Mouse (Mus musculus) kidney, adult 8-10 months (tissue): Measurements from ENCODE around the gene Nufip2.
"Not testable (repeated sequence)": the region's sequence is repeated elsewhere in the genome, so short reads cannot be mapped to it uniquely, and the experiment has no call there.

ENCODE experiments used
- DNase-seq, 2 experiments: peaks; one replicate each; pipeline ENCODE4 v3.0.0; 2022

Gene Nufip2

DNA sequence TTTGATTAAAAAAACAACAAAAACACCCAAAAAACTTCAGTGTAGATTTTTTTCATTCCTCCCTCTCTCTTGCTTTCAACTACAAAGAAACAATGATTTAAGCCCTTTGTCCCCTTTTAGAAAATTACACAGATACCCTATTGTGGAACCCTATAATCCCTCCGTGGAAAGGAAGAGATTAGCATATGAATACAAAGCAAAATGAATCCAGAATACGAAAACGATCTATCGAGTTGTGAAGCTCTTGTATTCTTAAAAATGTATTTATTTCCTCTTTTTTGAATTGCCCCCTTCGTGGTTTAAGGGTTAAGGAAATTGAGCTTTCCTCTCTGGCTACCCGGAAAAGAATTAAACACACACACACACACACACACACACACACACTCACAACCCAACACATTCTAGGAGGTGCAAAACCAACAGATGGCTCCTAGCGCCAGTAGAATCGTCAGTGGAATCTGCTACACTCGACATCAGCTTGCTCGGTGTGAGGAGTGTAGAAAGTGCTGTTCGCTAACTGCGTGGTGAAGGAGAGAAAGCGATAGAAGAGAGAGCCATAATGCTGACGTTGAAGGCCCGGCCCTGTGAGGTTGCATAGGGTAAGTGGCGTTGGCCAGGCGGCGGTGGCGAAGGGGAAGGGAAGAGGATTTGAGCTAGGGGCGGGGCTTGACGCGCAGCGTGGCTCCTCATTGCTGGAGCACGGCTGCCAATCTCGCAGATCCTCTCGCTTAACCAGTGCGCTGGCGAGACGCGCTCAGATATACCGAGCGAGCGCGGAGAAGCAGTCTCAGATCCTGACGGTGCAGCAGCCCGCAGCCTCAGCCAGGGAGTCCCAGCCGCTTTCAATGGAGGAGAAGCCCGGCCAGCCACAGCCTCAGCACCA, at the start of gene Nufip2:
Nufip2 (plus strand) TSS at position 773 of the 883 bp plus-strand sequence.
- DNase-seq = peak; percentile 100

DNA sequence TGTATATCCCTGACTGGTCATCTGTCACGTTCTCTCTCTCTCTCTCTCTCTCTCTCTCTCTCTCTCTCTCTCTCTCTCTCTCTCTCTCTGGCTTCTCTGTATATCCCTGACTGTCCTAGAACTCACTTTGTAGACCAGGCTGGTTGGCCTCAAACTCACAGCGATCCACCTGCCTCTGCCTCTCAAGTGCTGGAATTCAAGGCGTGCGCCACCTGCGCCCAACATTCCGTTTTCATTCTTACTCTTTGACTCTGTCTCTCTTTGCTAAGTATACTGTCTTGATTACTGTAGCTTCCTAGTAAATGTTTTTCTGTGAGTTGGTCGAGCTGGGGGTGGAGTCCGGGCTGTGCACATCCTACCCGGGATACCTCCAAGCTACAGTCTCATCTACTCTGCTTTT, 44.6 kb upstream of the Nufip2 start:
- DNase-seq = no peak

DNA sequence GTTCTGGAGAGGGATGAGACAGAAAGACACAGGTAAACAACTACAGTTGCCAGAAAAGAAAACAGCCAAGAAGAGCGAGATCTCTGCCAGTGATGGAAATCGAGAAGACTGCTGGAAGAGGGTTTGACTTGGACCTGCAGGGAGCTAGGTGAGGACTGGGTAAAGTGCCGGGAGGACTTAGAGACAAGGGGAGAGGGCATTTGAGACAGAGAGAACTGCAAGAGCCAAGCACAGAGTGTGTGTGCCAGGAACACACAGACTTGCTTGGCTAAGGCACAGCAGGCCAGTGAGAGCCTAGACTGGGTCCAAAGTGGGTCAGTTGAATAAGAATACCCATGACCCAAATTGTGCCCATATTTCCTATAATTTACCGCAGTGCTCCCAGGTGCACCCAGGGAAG, 40.5 kb upstream of the Nufip2 start:
- DNase-seq = no peak

DNA sequence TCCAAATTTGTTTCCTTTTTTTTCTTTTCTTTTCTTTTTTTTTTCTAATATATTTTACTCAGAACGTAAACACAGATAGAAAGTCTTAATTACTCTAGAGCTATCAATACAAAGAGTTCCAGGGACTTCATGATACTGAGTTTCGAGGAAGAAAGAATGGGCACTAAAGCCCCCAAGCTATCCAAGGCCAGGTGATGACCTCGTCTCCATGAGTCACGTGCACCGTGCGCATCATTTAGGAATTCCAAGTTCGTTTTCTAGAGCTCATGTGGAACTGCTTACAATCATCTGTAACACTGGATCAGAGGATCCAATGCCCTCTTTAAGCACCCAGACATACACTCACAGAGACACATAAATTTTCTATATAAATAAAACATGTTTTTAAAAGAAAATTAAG, 37.1 kb upstream of the Nufip2 start:
- DNase-seq = no peak

DNA sequence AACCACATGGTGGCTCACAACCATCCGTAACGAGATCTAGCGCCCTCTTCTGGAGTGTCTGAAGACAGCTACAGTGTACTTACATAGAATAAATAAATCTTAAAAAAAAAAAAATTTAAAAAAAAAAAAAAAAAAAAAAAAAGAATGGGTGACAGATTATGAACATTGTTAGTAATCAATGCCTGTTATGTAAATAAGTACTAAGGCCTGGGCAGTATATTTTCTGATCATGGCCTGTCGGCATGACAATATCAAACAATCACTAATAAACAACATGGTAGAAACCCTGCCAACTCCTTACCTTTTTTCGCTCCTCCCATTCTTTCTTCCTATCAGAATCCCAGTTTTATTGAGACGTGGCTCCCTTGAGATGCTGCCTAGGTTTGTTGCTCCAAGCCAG, 33.5 kb upstream of the Nufip2 start:
- DNase-seq = no peak

DNA sequence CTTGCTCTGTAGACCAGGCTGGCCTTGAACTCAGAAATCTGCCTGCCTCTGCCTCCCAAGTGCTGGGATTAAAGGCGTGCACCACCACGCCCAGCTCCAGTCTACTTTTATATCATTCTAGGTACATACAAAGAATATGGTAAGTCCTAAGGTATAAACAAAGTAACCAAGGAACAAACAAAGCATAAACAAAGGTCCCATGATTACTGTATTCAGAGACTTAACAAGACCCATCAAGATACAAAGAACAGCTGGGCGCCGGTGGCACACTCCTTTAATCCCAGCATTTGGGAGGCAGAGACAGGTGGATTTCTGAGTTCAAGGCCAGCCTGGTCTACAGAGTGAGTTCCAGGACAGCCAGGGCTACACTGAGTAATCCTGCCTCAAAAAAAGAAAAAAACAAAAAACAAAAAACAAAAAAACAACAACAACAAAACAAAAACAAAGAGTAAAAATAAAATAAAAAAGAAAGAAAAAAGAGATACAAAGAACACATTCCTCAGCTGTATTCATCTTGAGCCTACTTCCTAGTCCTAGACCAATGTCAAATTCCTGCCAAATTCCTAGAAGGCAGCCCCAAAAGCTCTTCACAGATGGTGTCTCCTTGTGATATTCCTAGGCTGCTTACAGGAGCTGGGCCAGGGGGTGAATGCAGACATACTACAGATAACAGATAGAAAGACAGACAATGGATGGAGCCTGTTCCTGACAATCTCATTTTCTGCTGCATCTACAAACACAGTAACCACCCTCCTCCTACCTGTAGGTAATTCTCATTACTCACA, 32.4 kb upstream of the Nufip2 start:
- DNase-seq = not testable (repeated sequence)

DNA sequence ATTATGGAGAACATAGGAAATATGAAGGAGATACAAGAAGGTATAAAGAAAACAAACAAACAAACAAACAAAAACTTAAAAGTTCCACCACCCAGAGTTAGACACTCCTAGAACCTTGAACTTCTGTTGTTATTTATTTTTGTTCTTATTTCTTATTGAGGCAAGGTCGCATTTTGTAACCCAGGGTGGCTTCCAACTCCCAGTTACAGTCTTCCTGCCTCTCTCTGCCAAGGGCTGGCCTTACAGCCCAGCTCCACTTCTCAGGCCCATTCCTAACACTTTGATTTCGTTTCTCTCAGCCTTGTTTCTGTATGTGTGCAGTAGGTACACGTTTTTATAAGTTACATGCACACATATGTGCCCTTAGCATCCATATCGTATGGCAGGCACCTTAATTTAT, 26.0 kb upstream of the Nufip2 start:
- DNase-seq = no peak

DNA sequence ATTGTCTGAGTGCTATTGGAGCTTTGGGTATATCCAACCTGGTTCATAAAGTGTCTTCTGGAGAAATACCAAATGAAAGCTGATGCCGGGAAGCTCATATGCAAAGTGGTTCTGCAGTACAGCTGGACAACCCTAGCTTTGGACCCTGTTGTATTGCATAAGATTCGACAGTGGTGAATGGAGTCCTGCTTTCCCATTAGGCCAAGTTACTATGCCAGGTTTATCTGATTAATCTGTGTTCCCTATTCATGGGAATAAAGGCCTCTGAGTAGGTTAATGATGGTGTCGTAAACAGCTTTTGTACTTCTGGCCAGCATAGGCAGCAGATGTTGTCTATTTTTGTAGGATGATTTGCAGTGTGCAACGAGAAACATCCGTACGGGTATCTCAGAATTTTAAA, 22.3 kb upstream of the Nufip2 start:
- DNase-seq = no peak

DNA sequence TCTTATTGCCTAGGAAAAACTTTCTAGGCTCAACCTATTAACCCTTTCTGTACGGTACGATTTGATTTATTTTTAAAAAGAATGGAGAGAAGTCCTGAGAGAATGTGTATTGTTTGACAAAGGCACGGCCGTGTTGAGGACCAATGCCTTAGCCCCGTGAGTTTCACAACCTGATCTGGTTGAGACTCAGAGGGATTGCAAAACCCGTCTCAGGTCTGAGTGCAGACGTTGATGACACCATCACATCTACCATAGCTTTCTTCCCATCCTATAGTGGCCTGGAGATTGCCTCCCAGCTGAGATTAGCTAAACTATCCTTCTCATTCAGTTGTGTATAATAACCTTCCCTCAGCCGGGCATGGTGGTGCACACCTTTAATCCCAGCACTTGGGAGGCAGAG, 21.9 kb upstream of the Nufip2 start:
- no peak for DNase-seq

DNA sequence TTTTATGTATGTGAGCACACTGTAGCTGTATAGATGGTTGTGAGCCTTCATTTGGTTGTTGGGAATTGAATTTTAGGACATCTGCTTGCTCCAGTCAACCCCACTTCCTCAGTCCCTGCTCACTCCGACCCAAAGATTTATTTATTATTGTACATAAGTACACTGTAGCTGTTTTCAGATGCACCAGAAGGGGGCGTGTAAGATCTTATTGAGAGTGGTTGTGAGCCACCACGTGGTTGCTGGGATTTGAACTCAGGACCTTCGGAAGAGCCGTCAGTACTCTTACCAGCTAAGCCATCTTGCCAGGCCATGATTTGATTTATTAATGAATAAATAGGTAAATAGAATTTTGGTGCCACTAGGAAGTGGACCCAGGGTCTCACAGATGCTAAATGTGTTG, 20.6 kb upstream of the Nufip2 start:
- DNase-seq = not testable (repeated sequence)

DNA sequence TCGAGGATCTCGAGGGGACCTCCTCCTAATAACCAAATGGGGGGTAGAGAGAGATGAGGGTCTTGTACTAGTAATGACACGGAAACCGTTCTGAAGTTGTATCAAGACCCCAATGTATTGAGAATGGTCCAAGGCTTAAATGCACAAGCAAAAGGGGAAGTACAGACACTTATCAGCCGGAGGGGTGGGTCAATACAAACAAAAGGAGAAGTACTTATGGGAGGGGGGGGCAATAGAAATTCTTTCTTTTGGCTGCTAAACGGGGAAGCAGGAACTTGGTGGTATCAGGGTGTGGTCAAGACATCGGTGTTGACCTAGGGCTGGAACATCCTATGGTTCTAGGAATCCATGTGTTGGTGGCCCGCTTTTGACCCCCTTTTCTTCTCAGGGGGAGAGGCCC, 19.2 kb upstream of the Nufip2 start:
- DNase-seq = not testable (repeated sequence)

DNA sequence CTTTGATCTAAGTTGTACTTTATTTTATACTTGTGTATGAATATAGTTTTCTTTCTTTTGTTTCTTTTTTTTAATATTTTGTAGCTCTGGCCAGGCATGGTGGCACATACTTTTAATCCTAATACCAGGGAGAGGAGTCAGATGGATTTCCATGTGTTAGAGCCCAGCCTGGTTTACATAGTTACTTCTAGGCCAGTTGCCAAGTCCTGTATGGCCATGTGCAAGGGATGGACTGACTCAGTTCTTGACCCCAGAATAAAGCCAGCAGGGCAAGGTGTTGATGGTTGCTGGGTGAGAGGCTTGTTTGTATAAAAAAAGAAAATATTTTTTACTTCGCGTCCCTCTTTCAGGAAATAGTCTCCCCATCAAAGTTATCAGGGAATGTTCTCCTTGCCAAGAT, 13.2 kb upstream of the Nufip2 start:
- DNase-seq = no peak

DNA sequence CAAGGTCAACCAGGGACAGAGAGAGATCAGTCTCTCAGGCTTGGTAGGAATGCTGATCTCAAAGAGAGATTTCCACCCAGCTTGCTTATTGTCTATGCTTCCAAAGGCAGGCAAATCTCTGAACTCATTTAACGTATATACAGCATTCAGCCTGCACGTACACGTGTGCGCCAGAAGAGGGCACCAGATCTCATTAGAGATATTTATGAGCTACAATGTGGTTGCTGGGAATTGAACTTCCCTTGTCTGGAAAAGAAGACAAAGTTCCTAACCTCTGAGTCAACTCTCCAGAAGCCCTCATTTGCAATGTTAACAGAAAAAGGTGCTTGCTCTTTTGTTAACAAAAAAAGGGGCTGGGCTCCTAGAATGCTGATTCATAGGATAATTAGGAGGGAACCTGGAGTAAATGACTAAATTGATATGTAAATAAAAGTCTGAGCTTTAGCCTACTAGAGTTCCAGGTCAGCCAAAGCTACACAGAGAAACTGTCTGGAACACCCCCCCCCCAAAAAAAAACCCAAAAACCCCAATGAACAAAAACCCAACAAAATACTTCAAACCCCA, 12.4 kb upstream of the Nufip2 start:
- no peak for DNase-seq

DNA sequence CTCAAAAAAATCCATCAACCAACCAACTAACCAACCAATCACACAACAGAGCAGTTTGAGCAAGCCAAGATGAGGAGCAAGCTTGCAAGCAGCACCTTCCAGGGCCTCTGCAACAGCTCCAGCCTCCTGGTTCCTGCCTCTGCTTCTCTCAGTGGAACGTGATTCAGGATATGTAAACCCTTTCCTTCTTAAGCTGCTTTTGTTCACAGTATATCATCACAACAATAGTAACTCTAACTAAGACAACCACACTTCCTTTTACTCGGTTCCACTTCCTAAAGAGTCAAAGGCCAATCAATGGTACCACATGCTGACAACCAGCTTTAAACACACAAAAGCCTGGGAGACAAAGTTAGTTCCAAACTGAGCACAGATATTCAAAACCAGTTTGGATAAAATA, 5.9 kb upstream of the Nufip2 start:
- no peak for DNase-seq

DNA sequence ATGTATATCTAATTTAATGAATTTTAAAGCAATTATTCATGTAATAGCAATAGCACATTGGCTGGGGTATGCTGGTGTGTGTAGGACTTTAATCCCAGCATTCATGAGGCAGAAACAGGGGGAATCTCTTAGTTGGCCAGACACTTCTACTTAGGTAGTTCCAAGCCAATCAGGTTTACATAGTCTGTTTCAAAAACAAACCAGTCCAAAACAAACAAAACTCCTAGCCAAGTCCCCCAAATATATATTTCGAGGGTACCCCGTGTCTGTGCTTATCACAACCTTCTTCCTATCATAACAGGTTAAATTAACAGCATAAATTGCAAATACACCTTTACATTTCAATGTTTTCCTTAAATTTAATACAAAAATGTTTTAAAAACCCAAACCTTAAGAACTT, 1.1 kb upstream of the Nufip2 start:
- DNase-seq = no peak

DNA sequence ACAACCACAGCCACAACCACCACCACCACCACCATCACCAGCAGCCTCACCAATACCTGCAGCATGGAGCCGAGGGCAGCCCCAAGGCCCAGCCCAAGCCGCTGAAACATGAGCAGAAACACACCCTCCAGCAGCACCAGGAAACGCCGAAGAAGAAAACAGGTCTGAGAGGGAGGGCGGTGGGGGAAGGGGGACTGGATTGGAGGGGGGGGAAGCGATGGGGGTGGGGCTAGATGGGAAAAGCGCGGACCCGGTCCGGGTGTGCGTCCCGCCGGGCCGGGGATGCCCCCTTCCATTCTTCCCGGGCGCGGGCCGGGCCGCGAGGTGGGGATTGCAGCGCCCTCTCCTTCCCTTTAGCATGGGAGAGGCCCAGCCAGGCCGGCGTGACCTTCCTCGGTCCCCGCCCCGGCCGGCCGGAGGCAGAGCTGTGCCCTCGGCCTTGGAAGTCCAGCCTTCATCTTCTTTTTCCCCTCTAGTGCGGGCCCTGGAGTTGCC, 438 bp downstream of the Nufip2 start:
- DNase-seq = peak in 1 of 2 experiments; percentile 31

DNA sequence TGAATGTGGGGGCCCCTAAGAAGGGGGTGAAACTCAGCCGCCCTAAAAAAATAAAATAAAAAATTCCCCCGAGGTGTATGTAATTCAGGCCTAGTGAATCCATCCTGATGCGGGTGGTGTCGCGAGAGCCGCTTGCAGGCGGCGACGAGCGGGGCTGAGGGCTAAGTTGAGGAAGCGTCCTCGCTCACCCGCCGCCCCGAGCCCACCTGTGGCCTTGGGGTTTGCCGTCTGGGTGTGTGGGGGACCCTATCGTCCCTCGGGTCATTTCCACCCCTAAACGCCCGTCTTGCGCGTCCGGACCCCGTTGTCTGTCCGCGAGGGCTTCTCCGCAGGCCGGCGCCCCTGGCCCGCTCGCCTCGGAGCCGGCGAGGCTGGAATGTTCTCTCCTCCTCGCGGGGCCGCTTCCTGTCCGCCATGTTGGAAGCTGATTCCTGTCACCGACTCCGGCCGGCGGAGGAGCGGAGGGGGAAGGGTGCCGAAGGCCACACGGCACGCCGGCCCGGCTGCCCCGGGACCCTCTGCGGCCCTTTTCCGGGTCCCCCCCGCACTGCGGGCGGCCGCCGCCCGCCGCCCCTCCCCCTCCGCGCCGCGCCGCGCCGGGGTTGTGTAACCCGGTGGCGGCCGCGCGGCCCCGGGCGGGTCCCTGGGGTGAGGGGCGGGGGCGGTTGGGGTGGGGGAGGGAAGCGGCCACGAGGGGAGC, 1.0 kb downstream of the Nufip2 start:
- DNase-seq = peak; percentile 38 to 65

DNA sequence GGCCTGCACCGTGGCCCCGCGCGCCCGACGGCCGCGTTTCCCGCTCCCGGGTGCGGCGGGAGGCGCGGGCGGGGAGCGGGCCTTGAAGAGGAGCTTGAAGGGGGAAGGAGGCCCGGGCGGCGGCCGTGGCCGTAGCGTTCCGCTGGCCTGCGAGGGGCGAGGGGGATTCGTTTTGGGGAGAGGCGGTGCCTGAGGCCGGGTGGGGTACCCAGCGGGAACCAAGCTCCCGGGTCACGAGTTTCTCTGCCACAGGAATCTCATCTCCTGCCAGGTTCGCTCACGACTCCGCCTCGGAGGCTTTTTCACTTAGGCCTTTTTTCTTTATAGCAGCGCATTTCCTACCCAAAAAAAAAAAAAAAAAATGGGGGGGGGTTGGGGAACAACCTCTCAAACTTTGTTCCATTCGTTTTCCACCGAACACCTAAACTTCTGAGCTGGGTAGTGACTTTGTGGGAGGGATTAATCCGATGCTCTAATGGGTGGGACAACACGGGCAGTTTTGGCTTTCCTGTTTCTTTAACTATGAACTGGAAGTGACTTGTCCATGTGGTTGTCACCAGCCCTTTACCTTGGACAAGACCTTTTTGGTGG, 1.7 kb downstream of the Nufip2 start:
- peak; percentile 46 to 52 for DNase-seq

DNA sequence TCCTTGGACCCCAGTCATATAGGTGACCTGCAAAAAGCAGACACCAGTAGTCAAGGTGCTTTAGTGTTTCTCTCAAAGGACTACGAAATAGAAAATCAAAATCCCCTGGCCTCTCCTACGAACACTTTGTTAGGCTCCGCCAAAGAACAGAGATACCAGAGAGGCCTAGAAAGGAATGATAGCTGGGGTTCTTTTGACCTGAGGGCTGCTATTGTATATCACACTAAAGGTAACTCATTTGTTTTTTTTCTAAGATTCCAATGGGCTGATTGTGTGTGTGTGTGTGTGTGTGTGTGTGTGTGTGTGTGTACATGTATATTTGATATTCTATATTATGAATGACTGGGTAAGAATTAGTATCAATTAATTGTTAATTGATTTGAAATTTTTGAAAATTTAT, 7.1 kb downstream of the Nufip2 start:
- no peak for DNase-seq

DNA sequence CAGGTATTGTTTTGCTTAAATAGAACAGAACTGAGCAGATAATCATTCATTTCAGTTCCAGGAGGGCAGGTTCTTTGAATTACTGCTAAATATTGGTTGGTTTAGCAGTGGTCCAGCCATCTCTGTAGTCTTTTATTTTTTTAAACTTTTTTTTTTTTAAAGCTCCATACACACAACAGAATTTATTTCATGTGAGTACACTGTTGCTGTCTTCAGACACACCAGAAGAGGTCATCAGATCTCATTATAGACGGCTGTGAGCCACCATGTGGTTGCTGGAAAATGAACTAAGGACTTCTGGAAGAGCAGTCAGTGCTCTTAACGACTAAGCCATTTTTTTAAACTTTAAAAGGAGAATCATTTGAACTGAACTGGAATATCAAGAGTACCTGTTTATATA, 11.3 kb downstream of the Nufip2 start:
- no peak for DNase-seq

DNA sequence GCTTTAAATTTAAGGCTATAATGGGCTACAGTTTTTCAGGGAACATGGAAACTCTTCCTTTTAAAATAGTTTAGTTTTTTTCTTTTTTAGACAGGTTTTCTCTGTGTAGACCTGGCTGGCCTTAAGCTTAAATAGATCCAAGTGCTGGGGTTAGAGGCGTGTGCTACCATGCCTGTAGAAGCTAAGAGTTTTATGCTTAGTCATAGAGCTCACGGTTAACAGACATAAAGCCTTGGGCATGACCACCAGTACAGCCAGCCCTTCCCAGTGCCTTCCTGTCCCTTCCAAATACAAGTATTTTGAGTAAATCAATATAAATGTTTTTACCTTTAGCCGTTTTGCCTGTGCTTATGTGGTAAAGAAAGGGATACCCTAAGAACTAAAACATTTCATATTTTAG, 20.0 kb downstream of the Nufip2 start:
- no peak for DNase-seq

DNA sequence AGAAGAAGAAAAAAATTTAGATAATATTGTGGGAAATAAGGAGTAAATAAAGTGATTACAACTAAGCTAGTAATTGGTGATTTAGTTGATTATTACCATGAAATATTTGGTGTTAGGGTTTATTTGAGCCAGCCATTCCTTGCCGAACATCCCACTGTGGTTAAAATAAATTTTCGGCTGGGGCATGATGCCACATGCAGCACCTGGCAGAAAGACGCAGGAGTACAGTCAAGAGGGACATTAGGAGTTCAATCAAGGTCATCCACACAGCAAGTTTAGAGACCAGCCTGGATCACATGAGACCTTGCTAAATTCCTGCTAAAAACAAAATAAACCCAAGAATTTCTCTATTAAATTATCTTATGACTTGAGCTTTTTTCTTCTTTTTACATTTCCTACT, 23.1 kb downstream of the Nufip2 start:
- DNase-seq = no peak

DNA sequence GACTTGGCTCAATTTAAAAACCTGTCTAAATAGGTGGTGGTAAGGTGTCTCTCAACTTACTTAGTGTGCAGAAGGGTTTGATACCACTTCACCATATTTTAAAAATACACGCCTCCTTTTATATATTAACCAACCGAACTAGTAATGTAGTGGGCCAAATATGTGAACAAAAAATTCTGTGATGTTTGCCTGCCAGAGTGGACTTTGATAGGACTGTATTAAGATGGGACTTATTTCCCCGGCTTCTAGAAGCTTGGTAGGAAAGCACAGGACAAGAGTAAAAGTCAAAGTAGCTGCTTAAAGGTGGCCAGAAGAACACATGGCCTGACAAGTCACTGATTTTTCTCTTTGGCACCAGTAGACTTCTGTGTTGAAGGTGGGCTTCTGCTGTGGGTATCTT, 27.8 kb downstream of the Nufip2 start:
- peak; percentile 17 to 22 for DNase-seq
